Mouse (Mus musculus): ENCODE measurements at regions not wholly inside any gene's neighbourhood (a gene's known extent, or its start where the extent isn't known, plus 50 kb on each side); places are given as distances from the start of the nearest gene placed in this dataset.

DNA sequence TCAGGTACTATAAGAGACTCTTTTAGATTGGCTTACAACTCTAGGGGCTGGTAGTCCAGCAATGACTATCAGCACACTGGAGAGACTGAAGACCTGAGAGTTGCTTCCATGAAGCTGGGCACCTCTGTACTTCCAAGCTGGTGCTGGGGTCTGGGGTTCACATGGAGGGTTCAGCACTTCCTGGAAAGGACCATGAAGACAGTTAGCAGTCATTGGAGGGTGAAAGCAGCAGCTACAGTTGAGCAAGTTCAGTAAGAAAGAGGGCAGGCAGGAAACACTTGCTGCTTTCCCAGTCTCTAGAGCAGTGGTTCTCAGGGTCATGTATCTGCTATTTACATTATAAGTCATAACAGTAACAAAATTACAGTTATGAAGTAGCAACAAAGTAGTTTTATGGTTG lies 384.3 kb upstream of the Satb1 start:
- Histone ChIP-seq H3K27me3 (ENCODE audit: insufficient read depth, low read length) (no peaks in the 10 kb centered on the region), H3K4me3 (ENCODE audit: low read depth, low read length) (no peak overlapping the region), H3K9ac (replicated peaks; ENCODE audit: low read length, poor library complexity, severe bottlenecking) (no peak overlapping the region), H3K27ac (ENCODE audit: low read depth, low read length) (no peak overlapping the region), H3K4me1 (ENCODE audit: insufficient read depth, low read length) (no peaks in the 10 kb centered on the region), H3K4me2 (ENCODE audit: low read depth, low read length, poor library complexity, severe bottlenecking) (no peak overlapping the region), H3K9me3 (ENCODE audit: low read length) (no peaks in the 10 kb centered on the region), H3K36me3 (ENCODE audit: insufficient read depth, low read length) (no peaks in the 10 kb centered on the region)
- DNase-seq (ENCODE audit: low spot score) (no peak), ATAC-seq (ENCODE audit: low FRiP score) (no peak)
- no peak for TF ChIP-seq CTCF (IDR thresholded peaks at IDR 0.05)

DNA sequence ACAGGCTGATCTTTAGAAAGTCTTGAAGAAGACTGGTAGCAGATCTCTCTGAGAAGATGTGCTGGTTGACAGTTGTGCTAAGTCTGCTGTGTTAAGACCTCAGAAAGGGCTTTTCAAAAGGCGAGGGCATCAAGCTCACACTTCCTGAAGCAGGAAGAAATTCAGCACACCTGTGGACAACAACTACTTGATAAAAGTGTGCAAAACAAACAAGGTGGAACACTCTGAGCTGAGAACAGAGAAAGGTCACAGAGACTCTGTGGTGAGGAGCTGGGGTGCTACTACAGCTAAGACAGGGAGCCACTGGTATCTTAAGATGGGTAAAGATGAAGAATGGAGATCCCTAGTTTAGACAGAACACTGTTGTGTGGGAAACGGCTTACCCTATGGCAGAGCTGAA lies 379.9 kb upstream of the Satb1 start:
- H3K27me3 ChIP-seq (ENCODE audit: insufficient read depth, low read length) = no peaks in the 10 kb centered on the region
- ATAC-seq (ENCODE audit: low FRiP score) (no peak), DNase-seq (ENCODE audit: low spot score) (no peak)
- H3K9me3 ChIP-seq (ENCODE audit: low read length) = no peaks in the 10 kb centered on the region
- TF ChIP-seq CTCF (IDR thresholded peaks at IDR 0.05) = no peak
- no peaks in the 10 kb centered on the region for H3K4me1 ChIP-seq (ENCODE audit: insufficient read depth, low read length)
- H3K36me3 ChIP-seq (ENCODE audit: insufficient read depth, low read length) = no peaks in the 10 kb centered on the region
- no peak overlapping the region for H3K9ac ChIP-seq (replicated peaks; ENCODE audit: low read length, poor library complexity, severe bottlenecking)
- H3K27ac ChIP-seq (ENCODE audit: low read depth, low read length) = no peak overlapping the region
- H3K4me3 ChIP-seq (ENCODE audit: low read depth, low read length) = no peak overlapping the region
- H3K4me2 ChIP-seq (ENCODE audit: low read depth, low read length, poor library complexity, severe bottlenecking) = no peak overlapping the region
- WGBS = 95% methylated on average over 2 of the region's 2 CpGs

DNA sequence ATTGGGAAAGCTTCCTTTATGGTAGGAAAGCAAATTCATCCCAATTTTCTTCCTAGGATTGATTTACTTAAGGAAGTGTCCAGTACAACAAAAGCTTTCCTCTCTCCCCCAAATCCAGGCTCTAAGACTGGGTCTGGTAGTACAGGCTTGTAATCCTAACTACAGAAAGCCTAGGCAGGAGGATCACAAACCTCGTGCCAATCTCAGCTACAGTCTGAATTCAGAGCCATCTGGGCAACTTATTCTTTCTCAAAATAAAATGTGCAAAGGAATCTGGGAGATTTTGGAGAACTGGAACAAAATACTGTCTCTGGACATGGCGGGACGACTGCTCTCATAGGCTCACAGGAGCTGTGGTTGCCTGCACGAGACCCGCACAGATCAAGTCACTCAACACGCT lies 377.4 kb upstream of the Satb1 start:
- ATAC-seq (ENCODE audit: low FRiP score) = no peak
- Histone ChIP-seq H3K36me3 (ENCODE audit: insufficient read depth, low read length) (no peaks in the 10 kb centered on the region), H3K4me1 (ENCODE audit: insufficient read depth, low read length) (no peaks in the 10 kb centered on the region), H3K9ac (replicated peaks; ENCODE audit: low read length, poor library complexity, severe bottlenecking) (no peak overlapping the region), H3K4me3 (ENCODE audit: low read depth, low read length) (no peak overlapping the region), H3K27me3 (ENCODE audit: insufficient read depth, low read length) (no peaks in the 10 kb centered on the region), H3K9me3 (ENCODE audit: low read length) (no peaks in the 10 kb centered on the region), H3K27ac (ENCODE audit: low read depth, low read length) (no peak overlapping the region), H3K4me2 (ENCODE audit: low read depth, low read length, poor library complexity, severe bottlenecking) (no peak overlapping the region)
- 91% methylated on average over 6 of the region's 6 CpGs for WGBS
- no peak for TF ChIP-seq CTCF (IDR thresholded peaks at IDR 0.05)
- DNase-seq (ENCODE audit: low spot score) = no peak

DNA sequence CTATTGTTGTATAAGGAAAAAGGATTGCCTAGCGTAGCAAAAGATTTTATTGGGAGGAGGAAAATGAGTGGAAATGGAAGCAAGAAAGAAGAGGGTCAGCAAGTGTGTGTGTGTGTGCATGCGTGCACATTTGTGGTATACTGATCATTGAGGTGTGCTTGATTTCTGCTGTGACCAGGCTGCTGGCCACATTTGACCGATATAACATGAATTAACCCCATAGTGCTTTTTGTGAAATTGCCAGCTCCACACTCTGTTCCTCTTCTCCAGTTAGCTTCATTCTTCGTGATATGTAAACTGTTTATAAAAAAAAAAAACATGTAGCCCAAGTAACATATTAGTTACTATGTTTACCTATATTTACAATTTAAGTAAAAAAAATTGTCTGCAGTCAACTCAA lies 364.6 kb upstream of the Satb1 start:
- 88% methylated on average over 4 of the region's 4 CpGs for WGBS
- Histone ChIP-seq H3K27me3 (ENCODE audit: insufficient read depth, low read length) (no peaks in the 10 kb centered on the region), H3K4me1 (ENCODE audit: insufficient read depth, low read length) (no peaks in the 10 kb centered on the region), H3K4me3 (ENCODE audit: low read depth, low read length) (no peak overlapping the region), H3K9ac (replicated peaks; ENCODE audit: low read length, poor library complexity, severe bottlenecking) (no peak overlapping the region), H3K36me3 (ENCODE audit: insufficient read depth, low read length) (no peaks in the 10 kb centered on the region), H3K27ac (ENCODE audit: low read depth, low read length) (no peak overlapping the region), H3K9me3 (ENCODE audit: low read length) (no peaks in the 10 kb centered on the region), H3K4me2 (ENCODE audit: low read depth, low read length, poor library complexity, severe bottlenecking) (no peak overlapping the region)
- DNase-seq (ENCODE audit: low spot score) = peak; percentile 8
- no peak for TF ChIP-seq CTCF (IDR thresholded peaks at IDR 0.05)
- no peak for ATAC-seq (ENCODE audit: low FRiP score)

DNA sequence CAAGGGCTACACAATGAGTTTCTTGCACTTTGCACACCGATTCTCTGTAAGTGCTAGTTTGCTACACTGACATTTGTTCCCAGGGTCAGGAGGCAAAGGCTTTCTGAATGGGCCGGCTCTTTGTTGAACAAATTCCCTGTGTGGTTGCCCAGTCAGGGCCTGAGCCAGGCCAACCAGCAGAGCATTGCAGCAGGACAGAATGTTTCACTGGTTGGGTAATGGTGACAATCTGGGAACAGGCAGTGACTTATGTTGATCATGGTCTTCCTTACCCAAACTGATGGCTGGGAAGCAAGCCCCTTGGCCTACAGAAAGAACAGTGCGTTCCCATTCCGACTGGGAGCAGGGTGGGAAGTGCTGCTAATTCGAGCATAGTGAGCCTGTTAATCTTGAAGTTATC lies 363.7 kb upstream of the Satb1 start:
- Histone ChIP-seq H3K4me1 (ENCODE audit: insufficient read depth, low read length) (no peaks in the 10 kb centered on the region), H3K36me3 (ENCODE audit: insufficient read depth, low read length) (no peaks in the 10 kb centered on the region), H3K27ac (ENCODE audit: low read depth, low read length) (no peak overlapping the region), H3K9me3 (ENCODE audit: low read length) (no peaks in the 10 kb centered on the region), H3K27me3 (ENCODE audit: insufficient read depth, low read length) (no peaks in the 10 kb centered on the region), H3K4me2 (ENCODE audit: low read depth, low read length, poor library complexity, severe bottlenecking) (no peak overlapping the region), H3K4me3 (ENCODE audit: low read depth, low read length) (no peak overlapping the region), H3K9ac (replicated peaks; ENCODE audit: low read length, poor library complexity, severe bottlenecking) (no peak overlapping the region)
- ATAC-seq (ENCODE audit: low FRiP score) (no peak), DNase-seq (ENCODE audit: low spot score) (no peak)
- WGBS = 86% methylated on average over 5 of the region's 5 CpGs
- TF ChIP-seq CTCF (IDR thresholded peaks at IDR 0.05) = no peak

DNA sequence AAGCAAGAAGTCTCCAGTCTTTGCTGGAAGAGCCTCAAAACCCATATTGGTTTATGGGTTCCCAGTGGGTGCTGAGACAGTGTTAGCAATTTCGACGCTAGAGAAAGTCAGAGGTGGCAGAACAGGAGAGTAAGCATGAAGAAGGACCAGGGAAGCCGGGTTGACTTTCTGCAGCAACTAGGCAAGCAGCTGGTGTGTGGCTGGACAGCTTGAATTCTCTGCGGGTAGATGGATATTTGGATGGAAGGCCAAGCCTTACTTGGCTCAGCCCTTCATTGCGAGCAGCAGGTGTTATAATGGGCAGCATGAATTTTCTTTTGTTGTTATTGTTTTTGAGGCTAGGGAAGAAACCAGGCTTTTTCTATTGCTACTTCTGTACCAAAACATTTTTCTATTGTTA lies 362.7 kb upstream of the Satb1 start:
- H3K9me3 ChIP-seq (ENCODE audit: low read length) = no peaks in the 10 kb centered on the region
- H3K4me3 ChIP-seq (ENCODE audit: low read depth, low read length) = no peak overlapping the region
- 90% methylated on average over 5 of the region's 5 CpGs for WGBS
- DNase-seq (ENCODE audit: low spot score) = peak; percentile 41
- no peak overlapping the region for H3K4me2 ChIP-seq (ENCODE audit: low read depth, low read length, poor library complexity, severe bottlenecking)
- ATAC-seq (ENCODE audit: low FRiP score) = no peak
- H3K27me3 ChIP-seq (ENCODE audit: insufficient read depth, low read length) = no peaks in the 10 kb centered on the region
- no peak overlapping the region for H3K27ac ChIP-seq (ENCODE audit: low read depth, low read length)
- H3K4me1 ChIP-seq (ENCODE audit: insufficient read depth, low read length) = no peaks in the 10 kb centered on the region
- no peak overlapping the region for H3K9ac ChIP-seq (replicated peaks; ENCODE audit: low read length, poor library complexity, severe bottlenecking)
- no peak for TF ChIP-seq CTCF (IDR thresholded peaks at IDR 0.05)
- H3K36me3 ChIP-seq (ENCODE audit: insufficient read depth, low read length) = no peaks in the 10 kb centered on the region

All from midbrain, postnatal 0 days (tissue).